Mouse (Mus musculus): ENCODE measurements around the gene Etaa1. TPM values are rescaled to one million over a fixed set of nuclear protein-coding genes. Genes with fewer than 3 reads are reported as not detected.

The Etaa1 gene
- 10.2 and 10.6 TPM in 2 replicates for polyA plus RNA-seq (2016; fragmentation: Nextera tagmentation; extraction: Ambion mirVana)

GRCm38 (mm10) chr11:17953231-17954134 lies at the start of gene Etaa1:
Gene Etaa1 (minus strand): TSS chr11:17953875.
- Histone ChIP-seq H3K4me2 (peak within 1 kb of the TSS; percentile 72), H3K4me3 (peak within 1 kb of the TSS; percentile 93), H3K27ac (ENCODE audit: poor library complexity, severe bottlenecking) (peak within 1 kb of the TSS; percentile 90), H3K4me1 (replicated peaks) (peaks cover 5% of the 10 kb centered on the region; the same call in 1 of the 2 replicates), H3K27me3 (replicated peaks) (no peaks in the 10 kb centered on the region), H3K9me3 (replicated peaks) (no peaks in the 10 kb centered on the region), H3K36me3 (peaks cover 23% of the 10 kb centered on the region), H3K9ac (peak within 1 kb of the TSS; percentile 97)
- peak; percentile 100 for ATAC-seq (ENCODE audit: insufficient number of reproducible peaks, low FRiP score)
- WGBS: under 1% methylated on average over 66 of the region's 69 CpGs

GRCm38 (mm10) chr11:17994151-17994550 lies 40.5 kb upstream of the Etaa1 start:
- no peak overlapping the region for H3K4me2 ChIP-seq
- ATAC-seq (ENCODE audit: insufficient number of reproducible peaks, low FRiP score): no peak
- no peaks in the 10 kb centered on the region for H3K36me3 ChIP-seq
- H3K9me3 ChIP-seq (replicated peaks): no peaks in the 10 kb centered on the region
- no peak overlapping the region for H3K27ac ChIP-seq (ENCODE audit: poor library complexity, severe bottlenecking)
- no peaks in the 10 kb centered on the region for H3K4me1 ChIP-seq (replicated peaks)
- no peaks in the 10 kb centered on the region for H3K27me3 ChIP-seq (replicated peaks)
- WGBS: 79% methylated on average over 3 of the region's 3 CpGs
- H3K4me3 ChIP-seq: no peak overlapping the region
- H3K9ac ChIP-seq: no peak overlapping the region

- WGBS: 74% methylated on average over 9 of the region's 9 CpGs
- no peaks in the 10 kb centered on the region for H3K4me1 ChIP-seq (replicated peaks)
- no peaks in the 10 kb centered on the region for H3K36me3 ChIP-seq
- H3K4me2 ChIP-seq: no peak overlapping the region
- no peak overlapping the region for H3K9ac ChIP-seq
- no peaks in the 10 kb centered on the region for H3K27me3 ChIP-seq (replicated peaks)
- no peaks in the 10 kb centered on the region for H3K9me3 ChIP-seq (replicated peaks)
- no peak overlapping the region for H3K27ac ChIP-seq (ENCODE audit: poor library complexity, severe bottlenecking)
- H3K4me3 ChIP-seq: no peak overlapping the region
- no peak for ATAC-seq (ENCODE audit: insufficient number of reproducible peaks, low FRiP score)
Measured at GRCm38 (mm10) chr11:17992311-17992710, 38.6 kb upstream of the Etaa1 start.

DNA sequence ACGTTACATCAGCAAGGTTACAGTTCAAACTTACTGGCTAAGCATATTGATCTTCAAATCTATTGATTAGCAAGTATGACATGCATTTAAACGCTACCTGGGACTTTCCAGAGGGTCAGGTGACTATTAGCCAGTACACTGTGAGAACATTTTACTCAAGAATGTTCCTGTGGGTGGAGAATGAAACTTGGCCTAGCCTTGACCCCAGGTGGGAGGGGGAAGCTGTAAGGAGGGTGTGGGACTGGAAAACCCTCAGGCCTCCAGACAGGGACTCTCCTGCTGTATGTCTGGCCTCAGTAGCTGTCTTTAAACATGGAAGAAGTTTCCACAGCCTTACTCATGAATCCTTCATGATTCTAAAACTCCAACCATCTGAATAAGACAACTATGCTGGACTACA lies 29.7 kb upstream of the Etaa1 start:
- ATAC-seq (ENCODE audit: insufficient number of reproducible peaks, low FRiP score): no peak
- Histone ChIP-seq H3K4me1 (replicated peaks) (0 out of 2 replicates have a peak, but pooled peaks cover 4% of the 10 kb centered on the region), H3K4me3 (no peak overlapping the region), H3K27me3 (replicated peaks) (no peaks in the 10 kb centered on the region), H3K27ac (ENCODE audit: poor library complexity, severe bottlenecking) (no peak overlapping the region), H3K9me3 (replicated peaks) (no peaks in the 10 kb centered on the region), H3K9ac (no peak overlapping the region), H3K36me3 (no peaks in the 10 kb centered on the region), H3K4me2 (no peak overlapping the region)
- WGBS: 79% methylated on average over 2 of the region's 2 CpGs

DNA sequence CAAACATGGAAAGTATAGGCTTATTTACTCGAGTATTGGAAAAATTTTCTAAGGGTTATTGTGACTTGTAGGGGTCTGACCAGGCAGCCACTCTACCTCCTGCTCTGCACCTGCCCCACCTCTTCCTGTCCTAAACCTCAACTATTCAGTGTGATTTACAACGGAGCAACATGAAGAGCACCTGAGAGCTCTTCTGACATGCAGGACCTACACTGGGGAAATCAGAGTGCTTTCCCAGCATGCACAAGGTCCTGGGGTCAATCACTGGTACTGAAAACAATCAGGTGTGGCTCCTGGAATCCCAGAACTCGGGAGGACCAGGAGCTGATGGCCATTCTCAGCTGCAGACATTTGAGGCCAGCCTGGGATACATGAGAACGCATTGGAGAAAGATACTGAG lies 27.6 kb upstream of the Etaa1 start:
- no peak overlapping the region for H3K9ac ChIP-seq
- no peak for ATAC-seq (ENCODE audit: insufficient number of reproducible peaks, low FRiP score)
- 66% methylated on average over 4 of the region's 4 CpGs for WGBS
- H3K9me3 ChIP-seq (replicated peaks): no peaks in the 10 kb centered on the region
- no peak overlapping the region for H3K4me3 ChIP-seq
- no peak overlapping the region for H3K27ac ChIP-seq (ENCODE audit: poor library complexity, severe bottlenecking)
- H3K36me3 ChIP-seq: no peaks in the 10 kb centered on the region
- H3K4me2 ChIP-seq: no peak overlapping the region
- H3K27me3 ChIP-seq (replicated peaks): no peaks in the 10 kb centered on the region
- H3K4me1 ChIP-seq (replicated peaks): 0 out of 2 replicates have a peak, but pooled peaks cover 4% of the 10 kb centered on the region

GRCm38 (mm10) chr11:17975581-17975980 lies 21.9 kb upstream of the Etaa1 start:
- no peak overlapping the region for H3K27ac ChIP-seq (ENCODE audit: poor library complexity, severe bottlenecking)
- no peaks in the 10 kb centered on the region for H3K36me3 ChIP-seq
- H3K27me3 ChIP-seq (replicated peaks): no peaks in the 10 kb centered on the region
- H3K9ac ChIP-seq: no peak overlapping the region
- no peak for ATAC-seq (ENCODE audit: insufficient number of reproducible peaks, low FRiP score)
- no peaks in the 10 kb centered on the region for H3K9me3 ChIP-seq (replicated peaks)
- no peaks in the 10 kb centered on the region for H3K4me1 ChIP-seq (replicated peaks)
- 71% methylated on average over 3 of the region's 3 CpGs for WGBS
- H3K4me2 ChIP-seq: no peak overlapping the region
- no peak overlapping the region for H3K4me3 ChIP-seq

GRCm38 (mm10) chr11:17952791-17953190 lies 884 bp downstream of the Etaa1 start:
- no peaks in the 10 kb centered on the region for H3K9me3 ChIP-seq (replicated peaks)
- H3K9ac ChIP-seq: peak overlapping the region; percentile 97
- H3K27me3 ChIP-seq (replicated peaks): no peaks in the 10 kb centered on the region
- H3K4me3 ChIP-seq: peak overlapping the region; percentile 93
- H3K36me3 ChIP-seq: peaks cover 23% of the 10 kb centered on the region
- peak overlapping the region; percentile 72 for H3K4me2 ChIP-seq
- 1% methylated on average over 3 of the region's 3 CpGs for WGBS
- H3K27ac ChIP-seq (ENCODE audit: poor library complexity, severe bottlenecking): peak overlapping the region; percentile 90; the same call in 1 of the 2 replicates
- ATAC-seq (ENCODE audit: insufficient number of reproducible peaks, low FRiP score): no peak
- peaks cover 5% of the 10 kb centered on the region; the same call in 1 of the 2 replicates for H3K4me1 ChIP-seq (replicated peaks)

DNA sequence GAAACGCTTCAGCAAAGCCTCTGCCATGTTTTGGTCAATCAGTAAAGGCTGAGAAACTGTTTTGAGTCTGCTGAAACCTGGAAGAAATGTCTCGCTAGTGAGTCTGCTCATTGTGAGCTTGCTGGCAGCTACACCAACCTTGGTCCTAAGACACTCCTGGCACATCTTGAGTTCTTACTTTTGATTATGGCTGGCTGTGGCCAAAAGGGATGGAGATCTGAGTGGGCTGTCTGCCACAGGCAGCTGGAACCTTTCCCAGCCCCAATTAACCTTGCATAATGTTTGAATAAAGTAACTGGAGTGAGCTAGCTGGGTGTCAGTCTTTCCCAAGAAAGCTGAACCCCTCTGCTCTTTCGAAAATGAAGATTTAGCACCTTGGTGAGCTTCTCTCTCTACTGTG lies 2.3 kb downstream of the Etaa1 start:
- Histone ChIP-seq H3K4me3 (no peak overlapping the region), H3K9ac (no peak overlapping the region), H3K36me3 (peaks cover 35% of the 10 kb centered on the region), H3K9me3 (replicated peaks) (no peaks in the 10 kb centered on the region), H3K4me1 (replicated peaks) (peaks cover 5% of the 10 kb centered on the region; the same call in 1 of the 2 replicates), H3K27me3 (replicated peaks) (no peaks in the 10 kb centered on the region), H3K4me2 (no peak overlapping the region), H3K27ac (ENCODE audit: poor library complexity, severe bottlenecking) (no peak overlapping the region)
- no peak for ATAC-seq (ENCODE audit: insufficient number of reproducible peaks, low FRiP score)
- 85% methylated on average over 3 of the region's 3 CpGs for WGBS

GRCm38 (mm10) chr11:17939168-17939567 lies 14.5 kb downstream of the Etaa1 start:
- 49% methylated on average over 1 of the region's 1 CpGs for WGBS
- Histone ChIP-seq H3K9me3 (replicated peaks) (no peaks in the 10 kb centered on the region), H3K27ac (ENCODE audit: poor library complexity, severe bottlenecking) (peak overlapping the region; percentile 53), H3K9ac (no peak overlapping the region), H3K4me3 (no peak overlapping the region), H3K4me1 (replicated peaks) (0 out of 2 replicates have a peak, but pooled peaks cover 2% of the 10 kb centered on the region), H3K27me3 (replicated peaks) (no peaks in the 10 kb centered on the region), H3K4me2 (no peak overlapping the region), H3K36me3 (peaks cover 16% of the 10 kb centered on the region)
- ATAC-seq (ENCODE audit: insufficient number of reproducible peaks, low FRiP score): no peak

GRCm38 (mm10) chr11:17937931-17938330 lies 15.7 kb downstream of the Etaa1 start:
- H3K9ac ChIP-seq: no peak overlapping the region
- no peaks in the 10 kb centered on the region for H3K9me3 ChIP-seq (replicated peaks)
- H3K4me3 ChIP-seq: no peak overlapping the region
- no peak overlapping the region for H3K4me2 ChIP-seq
- peaks cover 16% of the 10 kb centered on the region for H3K36me3 ChIP-seq
- H3K4me1 ChIP-seq (replicated peaks): 0 out of 2 replicates have a peak, but pooled peaks cover 2% of the 10 kb centered on the region
- H3K27me3 ChIP-seq (replicated peaks): no peaks in the 10 kb centered on the region
- no peak overlapping the region for H3K27ac ChIP-seq (ENCODE audit: poor library complexity, severe bottlenecking)
- no peak for ATAC-seq (ENCODE audit: insufficient number of reproducible peaks, low FRiP score)

DNA sequence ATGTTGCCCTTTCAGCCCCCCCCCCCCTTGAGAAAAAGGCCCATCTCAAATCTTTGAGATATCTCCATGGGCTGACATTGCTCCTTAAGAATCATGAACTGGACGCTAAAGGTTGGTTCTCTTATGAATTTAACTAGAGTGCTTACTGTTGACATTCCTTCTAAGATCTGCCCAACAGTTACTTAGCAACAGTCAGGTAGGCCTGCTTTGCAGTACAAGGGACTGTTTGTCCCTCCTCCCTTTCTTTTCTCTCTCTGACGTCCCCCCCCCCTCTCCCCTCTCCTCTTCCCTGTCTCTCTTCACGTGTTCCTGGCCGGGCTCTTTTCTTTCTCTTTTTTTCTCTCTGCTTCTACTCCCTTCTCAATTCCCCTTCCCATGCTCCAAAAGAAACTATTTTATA lies 35.8 kb downstream of the Etaa1 start:
- H3K36me3 ChIP-seq: no peaks in the 10 kb centered on the region
- H3K4me3 ChIP-seq: no peak overlapping the region
- no peaks in the 10 kb centered on the region for H3K27me3 ChIP-seq (replicated peaks)
- no peak for ATAC-seq (ENCODE audit: insufficient number of reproducible peaks, low FRiP score)
- H3K4me2 ChIP-seq: no peak overlapping the region
- 74% methylated on average over 4 of the region's 4 CpGs for WGBS
- H3K9ac ChIP-seq: no peak overlapping the region
- H3K4me1 ChIP-seq (replicated peaks): no peaks in the 10 kb centered on the region
- H3K27ac ChIP-seq (ENCODE audit: poor library complexity, severe bottlenecking): no peak overlapping the region
- H3K9me3 ChIP-seq (replicated peaks): no peaks in the 10 kb centered on the region
